Mouse (Mus musculus) E14TG2a.4 (cell line): ENCODE results near the gene Med15.

ENCODE experiments used
- CTCF ChIP-seq: conservative IDR thresholded peaks from 2 replicates; pipeline ENCODE4 v1.5.1; 2014; ENCODE audit warnings: low read length
- NANOG ChIP-seq: IDR thresholded peaks from 2 replicates; pipeline ENCODE4 v1.6.1; 2014; ENCODE audit warnings: borderline replicate concordance, low read length, mixed read lengths

DNA sequence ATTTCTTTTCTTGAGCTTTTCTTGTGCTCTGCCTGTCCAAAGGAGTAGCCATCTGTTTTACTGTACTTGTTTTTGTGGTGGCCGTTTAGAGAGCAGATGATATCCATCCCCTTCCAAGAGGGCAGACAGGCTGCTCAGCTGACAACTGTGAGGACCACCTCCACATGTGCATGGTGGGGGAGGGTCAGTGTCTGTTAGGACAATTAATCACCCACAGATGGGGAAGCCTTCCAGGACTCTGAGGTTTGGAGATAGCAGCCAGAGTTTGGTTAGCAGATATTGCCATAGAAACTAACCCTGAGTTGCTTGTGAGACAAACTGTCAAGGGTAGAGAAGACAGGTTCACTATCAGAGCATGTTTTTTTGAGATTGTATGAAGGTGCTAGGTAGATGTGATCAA lies 28.4 kb upstream of the Med15 start:
- no peak for TF ChIP-seq CTCF
- TF ChIP-seq NANOG, result no peak
